Mouse (Mus musculus) MEL (cell line): ENCODE measurements around the gene Piezo1. TPM values are rescaled to one million over a fixed set of nuclear protein-coding genes. Genes with fewer than 3 reads are reported as not detected.

Experiments
- DNase-seq: peaks from one replicate; pipeline ENCODE4 v3.0.0; 2011; ENCODE audit warnings: low read depth, low spot score
- H3K27ac ChIP-seq: 2 replicates; pipeline ENCODE4 v1.5.1; 2012; ENCODE audit warnings: low read depth, mild to moderate bottlenecking, control low read depth, low read length, moderate library complexity; ENCODE audit not compliant: control insufficient read depth
- H3K27me3 ChIP-seq, 2 experiments: fragments of 150-350 bp in 1 of 2; sonication (generic) in 1 of 2; 2 replicates each; pipeline ENCODE4 v1.6.1; 2012; ENCODE audit warnings: low read length in 2 of 2, mild to moderate bottlenecking in 2 of 2, improper control_type of control experiment in 1 of 2, moderate library complexity in 1 of 2; ENCODE audit not compliant: insufficient read depth in 2 of 2, control insufficient read depth in 1 of 2
- H3K36me3 ChIP-seq, 2 experiments: 2 replicates each; pipeline ENCODE4 v1.6.1; 2012 to 2014; ENCODE audit warnings: low read length in 2 of 2, improper control_type of control experiment in 1 of 2, inconsistent platforms in 1 of 2, mild to moderate bottlenecking in 1 of 2; ENCODE audit not compliant: insufficient read depth in 2 of 2, control insufficient read depth in 1 of 2
- H3K4me1 ChIP-seq, 2 experiments: fragments of 150-350 bp in 1 of 2; sonication (generic) in 1 of 2; 2 replicates each; pipeline ENCODE4 v1.6.1; 2012; ENCODE audit warnings: low read length in 2 of 2, improper control_type of control experiment in 1 of 2, mild to moderate bottlenecking in 1 of 2; ENCODE audit not compliant: insufficient read depth in 2 of 2, control insufficient read depth in 1 of 2
- H3K4me3 ChIP-seq, 2 experiments: fragments of 150-350 bp in 1 of 2; sonication (generic) in 1 of 2; 2 replicates each; pipeline ENCODE4 v1.5.1; 2012; ENCODE audit warnings: low read depth in 2 of 2, low read length in 2 of 2, mild to moderate bottlenecking in 2 of 2, moderate library complexity in 2 of 2, control low read depth in 1 of 2, improper control_type of control experiment in 1 of 2; ENCODE audit not compliant: control insufficient read depth in 1 of 2, insufficient read depth in 1 of 2
- H3K79me2 ChIP-seq: 2 replicates; pipeline ENCODE4 v1.6.1; 2012; ENCODE audit warnings: mild to moderate bottlenecking, low read length, moderate library complexity; ENCODE audit not compliant: control insufficient read depth, poor library complexity, insufficient read depth
- H3K9ac ChIP-seq: 2 replicates; pipeline ENCODE4 v1.6.1; 2012; ENCODE audit warnings: low read depth, mild to moderate bottlenecking, control low read depth, low read length, moderate library complexity; ENCODE audit not compliant: control insufficient read depth, poor library complexity, severe bottlenecking
- H3K9me3 ChIP-seq: fragments of 150-350 bp; sonication (generic); replicated peaks from 2 replicates; pipeline ENCODE4 v1.6.1; 2012; ENCODE audit warnings: mild to moderate bottlenecking, low read length, improper control_type of control experiment, moderate library complexity; ENCODE audit not compliant: insufficient read depth
- BHLHE40 ChIP-seq: IDR thresholded peaks from 2 replicates; pipeline ENCODE4 v1.6.1; 2012; ENCODE audit warnings: low read depth, mild to moderate bottlenecking, inconsistent platforms, low read length, improper control_type of control experiment, borderline replicate concordance
- CHD1 ChIP-seq: IDR thresholded peaks from 2 replicates; pipeline ENCODE4 v1.6.1; 2012; ENCODE audit warnings: low read depth, mild to moderate bottlenecking, inconsistent platforms, low read length, improper control_type of control experiment
- CTCF ChIP-seq, 3 experiments: IDR thresholded peaks in 2 of 3; conservative IDR thresholded peaks in 1 of 3; 2 replicates each; pipeline ENCODE4 v1.5.1; 2011 to 2012; ENCODE audit warnings: low read length in 3 of 3, low read depth in 2 of 3, mild to moderate bottlenecking in 2 of 3, improper control_type of control experiment in 1 of 3, inconsistent platforms in 1 of 3, mixed read lengths in 1 of 3, moderate library complexity in 1 of 3; ENCODE audit not compliant: control insufficient read depth in 1 of 3, insufficient read depth in 1 of 3, poor library complexity in 1 of 3, severe bottlenecking in 1 of 3
- E2F4 ChIP-seq: IDR thresholded peaks from 2 replicates; pipeline ENCODE4 v1.6.1; 2011; ENCODE audit warnings: low read depth, low read length, improper control_type of control experiment, borderline replicate concordance
- ELF1 ChIP-seq: IDR thresholded peaks from 2 replicates; pipeline ENCODE4 v1.6.1; 2014; ENCODE audit warnings: low read depth, mild to moderate bottlenecking, inconsistent platforms, low read length, improper control_type of control experiment, moderate library complexity
- ETS1 ChIP-seq: IDR thresholded peaks from 2 replicates; pipeline ENCODE4 v1.6.1; 2012; ENCODE audit warnings: low read depth, mild to moderate bottlenecking, inconsistent platforms, low read length, improper control_type of control experiment, moderate library complexity
- HCFC1 ChIP-seq: IDR thresholded peaks from 2 replicates; pipeline ENCODE4 v1.6.1; 2012; ENCODE audit warnings: low read depth, mild to moderate bottlenecking, inconsistent platforms, low read length, improper control_type of control experiment, moderate library complexity
- MAFK ChIP-seq: IDR thresholded peaks from 2 replicates; pipeline ENCODE4 v1.6.1; 2011; ENCODE audit warnings: low read depth, mild to moderate bottlenecking, low read length, improper control_type of control experiment, borderline replicate concordance
- MAX ChIP-seq: IDR thresholded peaks from 2 replicates; pipeline ENCODE4 v1.6.1; 2011; ENCODE audit warnings: low read length, improper control_type of control experiment
- MEF2A ChIP-seq: IDR thresholded peaks from 2 replicates; pipeline ENCODE4 v1.6.1; 2014; ENCODE audit warnings: low read depth, mild to moderate bottlenecking, inconsistent platforms, low read length, improper control_type of control experiment; ENCODE audit not compliant: poor library complexity, insufficient replicate concordance, severe bottlenecking; ENCODE audit errors: extremely low read depth
- MYB ChIP-seq: IDR thresholded peaks from 2 replicates; pipeline ENCODE4 v1.6.1; 2011; ENCODE audit warnings: mild to moderate bottlenecking, low read depth, low read length, improper control_type of control experiment
- MYC ChIP-seq: IDR thresholded peaks from 2 replicates; pipeline ENCODE4 v1.6.1; 2011; ENCODE audit warnings: low read depth, mild to moderate bottlenecking, low read length, improper control_type of control experiment, moderate library complexity
- NELFE ChIP-seq: IDR thresholded peaks from 2 replicates; pipeline ENCODE4 v1.6.1; 2011; ENCODE audit warnings: low read depth, low read length, improper control_type of control experiment
- NRF1 ChIP-seq: IDR thresholded peaks from 2 replicates; pipeline ENCODE4 v1.6.1; 2014; ENCODE audit warnings: low read depth, mild to moderate bottlenecking, inconsistent platforms, low read length, improper control_type of control experiment, moderate library complexity; ENCODE audit not compliant: poor library complexity, insufficient read depth, severe bottlenecking
- POLR2AphosphoS2 ChIP-seq: IDR thresholded peaks from 2 replicates; pipeline ENCODE4 v1.6.1; 2011; ENCODE audit warnings: low read length, improper control_type of control experiment
- POLR2AphosphoS5 ChIP-seq: IDR thresholded peaks from 2 replicates; pipeline ENCODE4 v1.6.1; 2012; ENCODE audit warnings: low read depth, borderline replicate concordance, mild to moderate bottlenecking, inconsistent platforms, low read length, moderate library complexity, mixed read lengths
- TBP ChIP-seq: IDR thresholded peaks from 2 replicates; pipeline ENCODE4 v1.8.0; 2011; ENCODE audit warnings: low read depth, low read length, improper control_type of control experiment
- UBTF ChIP-seq: IDR thresholded peaks from 2 replicates; pipeline ENCODE4 v1.6.1; 2012; ENCODE audit warnings: low read depth, mild to moderate bottlenecking, inconsistent platforms, low read length, improper control_type of control experiment, moderate library complexity, borderline replicate concordance; ENCODE audit not compliant: insufficient read depth
- USF1 ChIP-seq: IDR thresholded peaks from 2 replicates; pipeline ENCODE4 v1.6.1; 2014; ENCODE audit warnings: low read depth, mild to moderate bottlenecking, inconsistent platforms, low read length, improper control_type of control experiment, moderate library complexity
- ZC3H11A ChIP-seq: IDR thresholded peaks from 2 replicates; pipeline ENCODE4 v1.6.1; 2012; ENCODE audit warnings: low read depth, mild to moderate bottlenecking, inconsistent platforms, low read length, improper control_type of control experiment
- ZNF384 ChIP-seq: IDR thresholded peaks from 2 replicates; pipeline ENCODE4 v1.6.1; 2012; ENCODE audit warnings: low read depth, mild to moderate bottlenecking, inconsistent platforms, low read length, improper control_type of control experiment
- polyA plus RNA-seq, 2 experiments: library from polyadenylated mRNA; stranded (reverse) in 1 of 2; unstranded in 1 of 2; fragments of >175 nt in 1 of 2; fragments of >200 nt in 1 of 2; gene quantifications; 2 replicates each; pipeline versions ENCODE4 v1.2.1 to v1.2.4; 2012; ENCODE audit warnings: low replicate concordance in 2 of 2, low read depth in 1 of 2; ENCODE audit not compliant: insufficient read length in 2 of 2, insufficient read depth in 1 of 2, missing spikeins in 1 of 2
- total RNA-seq: library from RNA; depleted of rRNA; stranded (reverse); fragments of 300-350 nt; gene quantifications from 2 replicates; pipeline ENCODE4 v1.2.3, GENCODE M21; 2012

Piezo1 gene
- total and polyA plus RNA-seq, 3 experiments: 35.1 to 223 (median 144) TPM

DNA sequence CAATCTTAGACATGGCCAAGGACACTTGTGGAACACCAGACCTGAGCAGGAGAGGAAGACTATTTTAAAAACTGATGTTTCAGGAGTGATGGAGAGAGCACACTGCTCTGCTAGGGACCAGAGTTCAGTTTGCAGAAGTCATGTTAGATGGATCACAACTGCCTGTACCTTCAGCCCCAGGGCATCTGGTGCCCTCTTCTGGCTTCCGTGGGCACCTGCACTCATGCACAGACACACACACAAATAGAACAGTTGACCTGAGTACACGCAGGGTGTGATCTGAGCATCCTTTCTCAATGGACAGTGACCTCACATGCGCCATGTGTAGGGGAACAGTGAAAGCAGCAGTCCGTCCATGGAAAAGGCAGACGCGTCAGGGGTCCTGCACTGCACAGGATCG, 67.3 kb downstream of the Piezo1 start (continued):
- TF ChIP-seq MAX: no peak
- no peak for TF ChIP-seq POLR2AphosphoS5
- TF ChIP-seq USF1: no peak
- no peak for TF ChIP-seq ZNF384
- no peak for TF ChIP-seq NRF1
- peak; percentile 56 to 68 (median 62) for TF ChIP-seq CTCF (IDR thresholded peaks at IDR 0.05 in 2 of 3, conservative IDR thresholded peaks at IDR 0.05 in 1 of 3; ENCODE audit: control insufficient read depth in 1 of 3, insufficient read depth in 1 of 3, low read depth in 2 of 3, low read length in 3 of 3, poor library complexity in 1 of 3, severe bottlenecking in 1 of 3)
- no peak for TF ChIP-seq UBTF
- no peak for TF ChIP-seq CHD1
- TF ChIP-seq, all 39 proteins: peak for 6

DNA sequence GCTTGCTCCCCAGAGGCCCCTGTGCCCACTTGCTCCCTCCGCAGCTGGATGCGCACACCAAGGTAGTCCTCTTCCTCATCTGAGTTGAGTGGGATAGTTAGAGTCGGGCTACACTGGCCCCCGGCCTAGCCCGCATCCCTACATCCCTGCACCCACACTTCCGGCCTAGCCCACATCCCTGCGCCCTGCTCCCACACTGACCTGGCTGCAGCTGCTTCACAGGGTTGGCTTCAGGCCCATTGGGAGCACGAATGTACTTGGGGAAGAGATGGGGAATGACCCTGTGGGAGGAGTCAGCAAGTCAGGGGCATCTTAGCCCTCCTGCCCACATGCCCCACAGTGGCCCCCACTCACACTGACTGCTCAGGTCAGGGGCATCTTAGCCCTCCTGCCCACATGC, 68.7 kb downstream of the Piezo1 start:
- no peaks in the 10 kb centered on the region for H3K9me3 ChIP-seq
- H3K9ac ChIP-seq: no peak overlapping the region
- no peak overlapping the region for H3K27ac ChIP-seq
- no peak overlapping the region for H3K4me3 ChIP-seq
- H3K27me3 ChIP-seq: no peaks in the 10 kb centered on the region
- no peak for TF ChIP-seq ETS1
- no peak for TF ChIP-seq MEF2A
- TF ChIP-seq UBTF: no peak
- no peak for TF ChIP-seq USF1
- no peak for TF ChIP-seq TBP
- TF ChIP-seq ZC3H11A: no peak
- no peak for TF ChIP-seq MYC
- TF ChIP-seq NELFE: no peak
- TF ChIP-seq MAFK: no peak
- no peak for TF ChIP-seq ZNF384
- no peak for TF ChIP-seq POLR2AphosphoS2
- no peak for TF ChIP-seq MYB
- TF ChIP-seq HCFC1: no peak
- no peak for TF ChIP-seq ELF1
- TF ChIP-seq MAX: no peak
- TF ChIP-seq E2F4: no peak
- no peak for TF ChIP-seq BHLHE40
- H3K4me1 ChIP-seq: no peaks in the 10 kb centered on the region
- no peaks in the 10 kb centered on the region for H3K79me2 ChIP-seq
- peaks cover 0 to 1% of the 10 kb centered on the region in 2 experiments; a peak in 1 of 4 replicates for H3K36me3 ChIP-seq
- no peak for DNase-seq
